Mouse (Mus musculus) frontal cortex, postnatal 10 days (tissue): Measurements from ENCODE around the gene Brms1.
"Not testable (repeated sequence)": the region's sequence is repeated elsewhere in the genome, so short reads cannot be mapped to it uniquely, and the experiment has no call there.

Experiments used
- DNase-seq, 2 experiments: peaks; one replicate each; pipeline ENCODE4 v3.0.0; 2022; ENCODE audit warnings: low spot score in 2 of 2, mixed read lengths in 1 of 2

The Brms1 gene

DNA sequence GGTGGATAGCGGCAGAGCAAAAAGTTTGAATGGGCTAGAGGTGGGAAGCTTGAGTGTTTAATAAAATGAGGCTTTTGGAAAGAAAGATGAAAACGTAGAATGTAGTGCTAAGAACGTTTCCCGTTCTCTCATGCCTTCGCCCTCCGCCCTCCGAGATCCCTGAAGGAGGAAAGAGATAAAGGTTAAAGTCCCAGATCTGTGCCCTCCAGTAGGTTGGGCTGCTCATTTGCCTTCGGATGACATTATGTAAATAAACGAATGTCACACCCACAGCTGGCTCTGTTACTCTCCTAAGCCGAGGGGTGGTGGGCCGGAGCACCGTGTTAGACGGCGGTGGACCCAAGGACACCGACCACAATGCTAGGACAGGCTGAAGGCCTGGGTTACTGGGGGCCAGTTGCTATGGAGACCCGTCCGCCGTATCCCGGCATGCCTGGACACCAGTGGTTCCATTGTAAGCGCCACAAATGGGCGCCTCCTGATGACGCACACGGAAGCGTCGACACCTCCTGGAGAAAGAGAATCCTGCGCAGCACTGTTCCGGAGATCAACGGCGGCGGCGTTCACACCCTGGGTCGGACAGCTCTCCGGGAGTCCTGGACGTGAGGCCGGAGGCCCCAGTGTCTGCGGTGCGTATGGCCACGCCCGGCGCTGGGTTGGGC is at the start of gene Brms1:
TSS of gene Brms1 (plus strand) at position 493 of the 662 bp plus-strand sequence.
- peak; percentile 86 to 92 for DNase-seq

DNA sequence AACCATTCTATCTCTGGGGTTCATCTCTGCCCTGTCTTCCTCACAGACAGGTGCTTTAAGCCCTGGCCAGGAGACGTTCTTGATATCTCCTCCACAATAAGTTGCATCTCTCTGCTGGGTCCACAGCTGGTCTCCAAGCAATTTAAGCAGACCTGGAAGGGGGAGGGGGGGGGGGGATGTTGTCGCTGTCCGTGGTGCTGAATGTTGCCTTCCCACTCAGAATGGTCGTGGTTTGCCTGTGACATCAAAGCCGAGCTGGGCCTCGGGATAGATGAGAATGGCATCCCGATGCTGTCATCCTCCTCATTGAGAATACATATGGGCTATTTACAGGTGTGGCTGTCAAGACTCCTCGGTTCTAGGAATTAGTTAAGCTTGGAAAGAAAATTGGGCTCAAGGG is 48.8 kb upstream of the Brms1 start:
- DNase-seq: no peak

DNA sequence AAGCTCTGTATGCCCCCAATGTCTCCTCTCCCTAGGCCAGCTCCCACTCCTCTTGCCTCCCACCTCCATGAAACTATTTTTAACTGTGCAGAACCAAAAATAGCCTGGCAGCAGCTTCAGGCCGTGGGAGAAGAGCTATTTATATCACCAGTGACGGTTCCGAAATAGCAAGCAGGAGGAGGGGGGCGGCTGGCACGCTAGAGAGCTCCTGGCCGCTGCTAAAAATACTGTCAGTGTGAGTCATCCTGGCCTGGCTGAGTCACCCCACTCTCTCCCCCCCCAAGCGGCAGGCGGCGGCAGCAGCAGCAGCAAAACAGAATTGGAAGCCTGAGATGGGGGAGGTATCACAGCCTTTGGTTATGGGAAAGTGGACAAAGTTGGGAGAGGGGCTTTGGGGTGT is 48.2 kb upstream of the Brms1 start:
- peak; percentile 73 to 80 for DNase-seq

DNA sequence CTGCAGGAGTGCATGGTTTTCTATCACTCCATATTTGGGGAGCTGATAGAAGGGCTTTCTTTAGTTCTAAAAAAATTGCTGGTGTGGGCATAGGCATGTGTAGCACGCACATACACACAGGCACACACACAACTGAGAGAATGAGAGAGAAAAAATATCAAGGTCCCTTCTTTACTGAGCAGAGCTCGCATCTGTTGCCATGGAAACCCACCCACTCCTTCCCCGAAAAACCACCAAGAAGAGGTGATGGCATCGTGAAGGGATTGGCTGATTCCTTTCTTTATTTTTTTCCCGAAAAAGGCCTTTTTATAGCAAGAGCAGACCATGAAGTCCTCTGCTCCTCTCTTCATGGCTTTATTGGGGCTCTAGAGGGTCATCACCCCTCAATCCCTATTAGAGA is 47.1 kb upstream of the Brms1 start:
- peak; percentile 76 to 86 for DNase-seq

DNA sequence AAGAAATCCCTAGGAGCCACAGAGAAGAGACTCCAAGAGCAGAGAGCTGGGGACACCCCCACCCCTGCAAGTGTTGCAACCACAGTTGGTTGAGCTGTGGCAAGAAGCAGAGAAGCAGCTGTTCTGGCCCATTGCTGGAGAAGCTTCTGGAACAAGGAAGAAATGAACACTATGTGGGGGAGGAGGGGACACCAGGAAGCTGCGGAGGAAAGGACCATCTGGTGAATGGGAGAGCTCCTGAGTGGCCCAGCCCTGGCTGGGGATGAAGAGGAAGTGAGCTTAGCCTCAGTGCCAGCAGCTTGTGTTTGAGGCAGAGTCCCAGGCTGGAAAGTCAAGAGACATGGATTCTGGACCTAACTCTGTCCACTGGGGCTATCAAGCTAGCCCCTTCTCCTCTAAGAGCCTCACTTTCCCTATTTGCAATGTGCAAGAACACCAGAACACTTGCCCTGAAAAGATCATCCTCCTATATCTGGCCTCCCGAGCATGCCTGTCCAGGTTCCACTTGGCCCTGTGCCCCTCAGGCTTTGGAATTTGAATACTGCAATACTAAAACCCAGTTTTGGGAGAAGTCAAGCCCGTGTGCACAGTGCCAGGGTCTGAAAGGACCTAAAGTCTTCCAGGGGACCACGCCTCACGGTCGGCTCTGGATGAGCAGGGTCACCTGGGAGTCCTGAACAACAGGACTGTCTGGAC is 41.6 kb upstream of the Brms1 start:
- peak in 1 of 2 experiments; percentile 57 for DNase-seq

DNA sequence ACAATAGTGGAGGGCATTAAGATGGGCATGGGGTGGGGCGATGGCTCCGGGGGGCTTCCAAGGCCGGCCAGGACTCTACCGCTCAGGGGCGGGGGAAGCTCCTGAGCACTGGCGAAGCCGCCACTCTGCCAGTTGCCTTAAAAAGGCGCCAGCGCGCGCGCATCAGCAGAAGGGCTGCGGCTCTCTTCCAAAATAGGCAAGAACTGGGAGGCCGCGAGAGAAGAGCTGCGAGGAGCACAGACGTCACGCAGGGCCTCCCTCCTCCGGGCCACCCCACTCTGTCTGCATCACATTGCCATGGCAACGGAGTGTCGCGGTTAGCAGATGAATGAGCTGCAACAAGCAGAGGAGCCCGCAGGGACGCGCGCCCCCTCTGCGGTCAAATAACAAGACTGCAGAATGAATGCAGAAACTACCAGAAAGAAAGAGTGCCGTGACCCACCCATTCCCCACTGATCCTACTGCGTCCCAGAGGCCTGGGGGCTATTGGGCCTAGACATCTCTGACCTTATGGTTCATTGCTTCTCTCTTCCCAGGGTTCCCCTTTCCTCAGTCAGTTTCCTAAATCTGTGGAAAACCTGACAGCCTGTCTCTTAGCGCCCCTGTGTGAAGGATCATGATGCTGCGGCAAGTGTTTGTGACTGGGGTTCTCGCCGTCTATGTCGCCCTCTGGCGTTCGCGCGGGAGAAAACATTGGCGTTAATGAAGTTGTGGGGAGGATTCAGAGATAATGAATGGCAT is 39.3 kb upstream of the Brms1 start:
- peak; percentile 92 to 97 for DNase-seq

DNA sequence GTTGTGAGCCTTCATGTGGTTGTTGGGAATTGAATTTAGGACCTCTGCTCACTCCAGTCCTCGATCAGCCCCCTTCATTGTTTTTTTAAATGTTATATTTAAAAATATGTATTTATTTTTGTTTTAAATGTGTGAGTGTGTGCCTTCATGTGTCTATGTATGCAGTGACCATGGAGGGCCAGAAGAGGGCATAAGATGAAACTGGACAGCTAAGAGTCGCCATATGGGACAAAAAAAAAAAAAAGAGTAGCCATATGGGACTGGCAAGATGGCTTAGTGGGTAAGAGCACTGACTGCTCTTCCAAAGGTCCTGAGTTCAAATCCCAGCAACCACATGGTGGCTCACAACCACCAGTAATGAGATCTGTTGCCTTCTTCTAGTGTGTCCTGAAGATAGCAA is 37.5 kb upstream of the Brms1 start:
- not testable (repeated sequence) for DNase-seq

DNA sequence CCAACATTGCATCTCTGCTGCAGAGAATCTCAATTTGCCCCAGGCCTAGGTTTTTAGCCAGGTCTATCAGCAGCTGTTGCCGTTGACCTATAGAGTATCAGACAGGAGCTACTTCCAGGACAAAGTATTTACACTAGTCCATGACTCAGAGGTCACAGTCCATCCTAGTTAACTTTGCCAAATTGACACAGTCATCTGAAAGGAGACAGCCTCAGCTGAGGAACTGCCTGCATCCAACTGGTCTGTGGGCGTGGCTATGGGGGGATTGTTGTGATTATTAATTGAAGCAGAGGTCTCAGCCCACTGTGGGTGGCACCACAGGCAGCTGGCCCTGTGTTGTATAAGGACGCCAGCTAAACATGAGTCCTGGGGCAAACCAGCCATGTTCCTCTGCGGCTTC is 36.2 kb upstream of the Brms1 start:
- DNase-seq: no peak

DNA sequence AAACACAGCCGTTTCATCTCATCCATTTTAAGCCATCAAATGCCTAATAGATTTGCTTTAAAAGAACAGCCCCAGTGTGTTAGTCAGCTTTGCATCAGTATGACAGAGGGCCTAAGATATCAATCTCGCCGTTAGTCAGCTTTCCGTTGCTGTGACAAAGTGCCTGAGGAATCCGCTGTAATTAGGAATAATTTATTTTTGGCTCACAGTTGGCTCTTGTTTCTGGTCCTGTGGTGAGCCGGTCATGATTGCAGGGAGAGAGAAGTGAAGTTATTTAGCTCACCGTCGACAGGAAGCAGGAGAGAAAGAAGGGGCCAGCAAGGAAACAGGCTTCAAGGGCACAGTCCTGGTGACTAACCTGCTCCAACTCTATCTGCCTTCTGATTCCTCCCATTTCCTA is 28.0 kb upstream of the Brms1 start:
- DNase-seq: no peak

DNA sequence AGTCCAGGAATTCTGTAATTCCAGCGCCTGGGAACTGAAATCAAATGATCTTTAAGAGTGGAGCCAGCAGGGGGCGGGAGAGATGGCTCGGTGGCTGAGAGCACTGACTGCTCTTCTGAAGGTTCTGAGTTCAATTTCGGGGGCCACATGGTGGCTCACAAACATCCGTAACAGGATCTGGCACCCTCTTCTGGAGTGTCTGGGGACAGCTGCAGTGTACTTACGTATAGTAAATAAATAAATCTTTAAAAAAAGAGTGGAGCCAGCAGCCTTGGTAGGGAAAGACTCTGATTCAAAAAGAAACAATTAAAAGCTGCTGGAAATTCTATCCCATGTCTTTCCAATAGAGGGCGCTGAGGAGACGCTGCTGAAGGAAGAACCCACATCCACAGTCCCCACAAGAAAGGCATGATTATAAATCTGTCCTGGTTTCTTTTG is 26.2 kb upstream of the Brms1 start:
- DNase-seq: no peak

DNA sequence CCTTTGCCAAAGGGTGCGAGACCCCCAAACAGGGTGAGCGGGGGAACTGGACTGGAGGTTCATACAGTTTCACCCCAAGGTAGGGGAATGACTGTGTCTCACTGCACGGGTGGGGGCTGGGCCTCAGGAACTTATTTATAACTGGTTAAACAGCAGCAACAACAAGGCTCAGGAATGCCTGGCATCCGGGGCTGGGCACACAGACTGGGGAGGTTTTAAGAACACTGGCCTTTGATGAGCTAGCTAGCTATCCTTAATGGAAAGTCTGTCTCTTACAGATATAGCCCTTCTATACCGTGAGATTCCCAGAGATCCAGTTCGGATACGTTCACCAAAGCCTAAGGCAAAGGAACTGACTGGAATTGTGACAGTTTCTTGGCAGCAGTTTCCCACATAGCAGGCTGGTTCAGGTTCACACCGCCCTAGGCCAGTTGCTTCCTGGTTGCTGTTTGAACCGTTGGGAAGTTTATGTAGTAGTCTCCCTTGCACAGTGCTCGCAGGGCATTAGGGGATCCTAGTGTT is 24.9 kb upstream of the Brms1 start:
- DNase-seq: no peak

DNA sequence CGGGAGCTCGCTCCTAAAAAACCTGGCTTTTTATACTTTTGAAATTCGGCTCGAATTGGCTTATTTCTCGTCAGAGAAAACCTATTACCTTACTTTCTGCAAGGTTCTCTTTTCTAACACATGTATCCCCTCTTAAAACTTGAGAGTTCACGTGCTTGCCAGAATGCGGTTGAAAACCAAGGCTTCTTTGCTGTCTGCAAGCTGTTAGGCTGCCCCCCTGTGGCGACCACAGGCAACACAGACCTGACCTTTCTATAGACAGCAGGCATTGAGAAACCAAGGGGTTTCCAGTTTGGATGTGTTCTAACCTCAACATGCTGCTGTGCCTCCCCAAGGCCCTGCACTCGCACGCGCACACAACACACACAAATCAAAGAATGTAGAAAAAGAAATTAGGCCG is 24.4 kb upstream of the Brms1 start:
- DNase-seq: no peak

DNA sequence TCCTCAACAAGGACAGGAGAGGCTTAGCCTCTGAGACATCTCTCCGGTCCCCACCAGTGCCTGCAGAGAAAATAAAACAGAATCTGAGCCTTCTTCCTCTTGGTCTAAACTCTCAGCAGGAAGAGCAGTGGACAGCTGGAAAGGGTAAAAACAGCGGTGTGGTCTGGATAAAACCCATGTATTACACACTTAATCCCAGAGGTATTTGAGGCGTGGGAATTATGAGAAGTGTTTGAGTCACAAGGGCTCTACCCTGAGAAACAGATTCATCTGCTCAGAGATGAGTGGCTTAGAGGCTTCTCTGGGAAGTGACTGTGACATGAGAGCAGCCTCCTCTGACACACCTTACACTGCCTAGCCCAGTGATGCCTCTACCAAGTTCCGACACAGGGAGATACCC is 23.5 kb upstream of the Brms1 start:
- no peak for DNase-seq

DNA sequence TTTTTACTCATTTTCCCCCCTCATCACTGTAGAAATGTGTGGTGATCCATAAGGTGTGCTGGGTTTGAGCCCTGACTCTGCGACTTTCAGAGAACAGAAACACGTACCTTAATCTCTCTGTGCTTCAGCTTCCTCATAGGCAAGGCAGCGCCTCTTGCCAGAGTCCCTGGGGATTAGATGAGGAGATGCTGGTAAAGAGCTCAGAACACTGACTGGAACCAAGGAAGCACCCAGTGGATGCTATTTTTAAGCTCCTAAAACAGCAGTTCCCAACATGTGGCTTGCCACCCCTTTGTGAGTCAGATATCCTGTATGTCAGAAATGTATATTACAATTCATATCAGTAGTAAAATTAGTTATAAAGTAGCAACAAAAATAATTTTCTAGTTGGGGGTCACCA is 23.0 kb upstream of the Brms1 start:
- no peak for DNase-seq

DNA sequence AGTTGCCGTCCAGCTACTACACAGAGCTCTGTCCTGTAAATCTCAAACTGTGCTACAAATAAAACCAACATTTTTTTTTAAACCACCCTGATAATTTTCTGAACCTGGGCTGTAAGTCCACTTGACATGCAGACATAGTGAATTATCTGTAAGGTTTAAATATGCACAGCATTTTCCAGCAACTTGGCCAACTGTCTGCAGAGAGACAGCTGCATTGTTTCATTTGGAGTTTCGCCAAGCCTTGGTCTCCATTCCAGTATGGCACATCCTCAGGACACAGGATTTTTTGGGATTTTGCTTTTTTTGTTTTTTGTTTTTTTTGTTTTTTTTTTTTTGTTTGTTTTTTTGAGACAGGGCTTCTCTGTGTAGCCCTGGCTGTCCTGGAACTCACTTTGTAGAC is 19.7 kb upstream of the Brms1 start:
- DNase-seq: no peak

DNA sequence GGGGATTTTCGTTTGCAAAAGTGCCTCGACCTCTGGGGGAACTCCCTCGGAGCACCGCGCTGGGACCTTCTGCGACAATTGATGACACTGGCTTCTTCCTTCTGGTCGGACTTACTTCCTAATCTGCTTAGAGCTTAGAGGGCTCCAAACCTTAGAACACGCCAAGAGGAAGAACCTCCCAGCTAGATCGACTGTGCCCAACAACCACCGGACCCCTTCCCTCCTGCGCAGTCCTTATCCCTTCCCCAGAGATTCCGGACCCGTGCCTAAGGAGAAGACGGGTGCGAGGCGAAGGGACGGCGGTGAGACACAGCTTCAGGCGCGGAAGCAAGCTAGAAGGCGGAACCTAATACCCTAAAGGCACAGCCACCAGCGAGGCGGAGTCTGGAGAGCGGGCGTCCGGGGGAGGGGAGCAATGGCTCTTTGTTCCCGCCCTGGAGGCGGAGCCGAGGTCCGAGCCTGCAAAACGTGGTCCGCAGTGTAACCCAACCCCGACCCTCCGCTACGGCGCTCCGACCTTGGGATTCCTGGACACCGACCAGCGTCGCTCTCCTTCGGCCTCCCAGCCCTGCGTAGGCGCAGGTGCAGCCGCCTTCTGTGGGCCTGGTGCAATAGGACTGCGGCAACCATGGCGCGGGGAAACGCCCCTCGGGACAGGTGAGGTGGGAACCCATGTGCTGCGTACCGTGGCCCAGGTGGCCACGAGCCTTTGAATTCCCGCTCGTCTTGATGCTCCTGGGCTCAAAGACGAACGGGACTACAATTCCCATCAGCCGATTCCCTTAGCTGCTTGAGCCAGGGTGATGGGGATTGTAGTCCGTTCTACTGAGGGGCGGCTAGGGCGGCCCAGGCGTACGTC is 17.3 kb upstream of the Brms1 start, which contains the start of gene Slc29a2:
TSS of gene Slc29a2 (plus strand) at position 240 of the 859 bp plus-strand sequence.
- peak; percentile 78 to 88 for DNase-seq

DNA sequence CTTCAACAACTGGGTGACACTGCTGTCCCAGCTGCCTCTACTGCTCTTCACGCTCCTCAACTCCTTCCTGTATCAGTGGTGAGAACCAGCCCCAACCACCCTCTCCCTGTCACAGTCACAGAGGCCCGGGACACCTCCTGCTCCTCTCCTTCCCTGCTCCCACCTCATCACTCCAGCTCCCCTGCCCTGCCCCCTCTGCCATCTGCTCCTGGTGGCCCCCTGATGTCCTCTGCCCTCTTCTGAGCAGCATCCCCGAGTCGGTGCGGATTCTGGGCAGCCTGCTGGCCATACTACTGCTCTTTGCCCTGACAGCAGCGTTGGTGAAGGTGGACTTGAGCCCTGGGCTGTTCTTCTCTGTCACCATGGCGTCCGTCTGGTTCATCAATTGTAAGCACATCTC is 15.0 kb upstream of the Brms1 start:
- DNase-seq: no peak

DNA sequence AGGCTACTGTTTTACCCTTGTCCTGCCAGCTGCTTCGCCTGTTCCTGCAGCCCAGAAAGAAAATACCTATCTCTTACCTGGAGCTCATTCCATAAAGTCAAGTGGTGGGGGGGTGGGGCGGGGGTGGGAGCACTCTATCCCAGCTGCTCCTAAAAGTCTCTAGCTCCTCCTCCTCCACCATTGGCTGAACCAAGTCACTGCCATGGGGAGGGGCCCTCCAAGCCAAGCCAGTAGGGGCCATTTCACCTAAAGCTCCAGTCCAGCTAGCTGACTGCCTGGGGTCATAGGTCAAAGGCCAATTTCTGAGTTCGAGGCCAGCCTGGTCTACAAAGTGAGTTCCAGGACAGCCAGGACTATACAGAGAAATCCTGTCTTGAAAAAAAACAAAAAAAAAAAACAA is 8.5 kb upstream of the Brms1 start:
- no peak for DNase-seq

DNA sequence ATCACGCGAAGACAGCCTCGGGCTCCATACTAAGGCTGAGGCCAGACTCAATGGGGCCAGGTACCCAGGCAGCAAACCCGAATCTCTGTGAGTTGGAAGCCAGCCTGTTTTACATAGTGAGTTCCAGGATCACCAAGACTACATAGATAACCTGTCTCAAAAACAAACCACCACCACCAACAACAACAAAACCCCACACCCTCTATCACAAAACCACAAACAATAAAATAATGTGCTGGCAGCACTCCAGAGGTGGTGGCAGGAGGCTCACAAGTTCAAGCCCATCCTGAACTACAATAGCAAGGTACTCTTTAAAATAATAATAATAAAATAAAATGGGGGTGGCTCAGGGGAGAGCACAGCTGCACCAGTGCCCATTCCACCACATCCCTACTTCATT is 4.6 kb upstream of the Brms1 start:
- no peak for DNase-seq

DNA sequence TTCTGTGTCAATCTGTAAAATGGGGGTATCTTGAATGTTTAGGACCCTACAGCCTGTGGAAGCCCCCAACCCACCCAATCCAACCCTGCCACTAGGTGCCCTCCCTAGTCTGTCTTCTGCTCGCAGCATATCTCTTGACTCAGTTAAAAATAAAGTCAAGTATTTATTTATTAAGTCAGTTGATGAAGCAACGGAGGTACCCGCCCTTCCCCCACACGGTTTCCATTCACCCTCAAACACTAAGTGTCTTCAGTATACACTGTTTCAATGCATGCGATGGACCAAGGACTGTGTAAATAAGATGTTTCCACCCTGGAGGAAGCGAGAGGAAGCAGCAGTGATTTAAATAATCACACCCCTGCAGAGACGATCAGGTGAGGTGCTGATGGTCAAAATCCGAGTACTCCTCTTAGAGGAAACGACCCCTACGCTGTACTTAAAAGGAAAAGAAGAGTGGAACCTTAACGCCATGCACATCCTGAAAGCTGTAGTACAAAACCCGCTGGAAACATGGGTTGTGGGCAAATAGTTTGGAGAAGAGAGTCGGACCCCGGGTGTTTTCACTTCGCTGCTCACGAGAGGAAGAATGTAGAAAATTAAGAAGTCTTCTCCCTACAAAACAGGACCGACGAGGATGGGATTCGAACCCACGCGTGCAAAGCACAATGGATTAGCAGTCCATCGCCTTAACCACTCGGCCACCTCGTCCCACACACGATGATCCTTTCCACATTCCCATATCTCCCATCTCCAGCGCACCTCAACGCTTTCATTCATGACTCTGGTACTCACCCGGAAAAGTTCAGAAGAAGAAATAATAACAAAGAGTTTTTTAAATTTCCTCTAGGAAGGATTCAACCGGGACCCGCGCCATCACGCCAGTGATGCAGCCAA is 3.2 kb upstream of the Brms1 start:
- DNase-seq: peak; percentile 55 to 79
